Mouse (Mus musculus) thymus, postnatal 0 days (tissue): ENCODE data around the gene Mtg2. TPM values are rescaled to one million over a fixed set of nuclear protein-coding genes. Genes with fewer than 3 reads are reported as not detected.
A peak's percentile ranks its signal among the peaks of the same experiment; 100 is the strongest.

ENCODE experiments used
- DNase-seq: peaks from one replicate; pipeline ENCODE4 v3.0.0-alpha.2; 2015; ENCODE audit warnings: low spot score
- polyA plus RNA-seq: library from polyadenylated mRNA; unstranded; fragments of >200 nt; fragmentation: Nextera tagmentation; extraction: Ambion mirVana; gene quantifications from 2 replicates; pipeline ENCODE4 v1.2.1, GENCODE M21; 2015

The Mtg2 gene
- polyA plus RNA-seq, 1 experiment from 2014 or later, result 25.6 TPM

- no peak for DNase-seq
Observed at GRCm38 (mm10) chr2:180104659-180105377, 34.4 kb downstream of the Mtg2 start.

GRCm38 (mm10) chr2:180105441-180106190 lies 35.2 kb downstream of the Mtg2 start:
- no peak for DNase-seq

- peak; percentile 47 for DNase-seq
Observed at GRCm38 (mm10) chr2:180107081-180107480, 36.7 kb downstream of the Mtg2 start.

GRCm38 (mm10) chr2:180108285-180108684 lies 37.9 kb downstream of the Mtg2 start:
- no peak for DNase-seq

GRCm38 (mm10) chr2:180113909-180114890 lies 43.8 kb downstream of the Mtg2 start:
- DNase-seq, result no peak

- no peak for DNase-seq
Observed at GRCm38 (mm10) chr2:180115279-180115678, 44.9 kb downstream of the Mtg2 start.

- no peak for DNase-seq
Observed at GRCm38 (mm10) chr2:180116081-180116493, 45.7 kb downstream of the Mtg2 start.

- DNase-seq, result no peak
Observed at GRCm38 (mm10) chr2:180116741-180117484, 46.5 kb downstream of the Mtg2 start.

- peak; percentile 65 for DNase-seq
Observed at GRCm38 (mm10) chr2:180117485-180118194, 47.3 kb downstream of the Mtg2 start.

GRCm38 (mm10) chr2:180118661-180119438 lies 48.5 kb downstream of the Mtg2 start, which contains the start of gene Osbpl2:
Gene Osbpl2 (plus strand): TSS chr2:180119306.
- DNase-seq, result peak; percentile 95

- DNase-seq, result no peak
Observed at GRCm38 (mm10) chr2:180119439-180120291, 49.3 kb downstream of the Mtg2 start.

GRCm38 (mm10) chr2:180120292-180120761 lies 49.9 kb downstream of the Mtg2 start:
- DNase-seq, result no peak

GRCm38 (mm10) chr2:180124192-180124591 lies 53.8 kb downstream of the Mtg2 start:
- no peak for DNase-seq

- DNase-seq, result no peak
Observed at GRCm38 (mm10) chr2:180126195-180126594, 55.8 kb downstream of the Mtg2 start.

- no peak for DNase-seq
Observed at GRCm38 (mm10) chr2:180127675-180128074, 57.3 kb downstream of the Mtg2 start.

GRCm38 (mm10) chr2:180133231-180133630 lies 62.8 kb downstream of the Mtg2 start:
- no peak for DNase-seq

GRCm38 (mm10) chr2:180133911-180134310 lies 63.5 kb downstream of the Mtg2 start:
- no peak for DNase-seq

- no peak for DNase-seq
Observed at GRCm38 (mm10) chr2:180135414-180135813, 65.0 kb downstream of the Mtg2 start.
